ENCODE assay signal across 10 mouse cellular contexts in genomic region chr14:80846420-80847083, GRCm38 (mm10).
DNase-seq lines count a peak whose midpoint lies in the region; ATAC-seq and TF ChIP-seq lines count a peak whose summit lies in the region.
"Had no signal": no experiment of that assay in that cellular context is flagged by ENCODE, and none has a peak within 500 bp of the region (broad histone marks: within the 10 kb centered on the region; RNA-seq: fewer than 3 reads in every experiment).

No protein-coding gene starts in this region.

- no peak overlapping the region for H3K4me3 ChIP-seq in heart, embryonic 11.5 days (ENCODE audit: low read depth, low read length)
- peak overlapping the region; percentile 29; the same call in 1 of the 2 replicates for H3K4me3 ChIP-seq in forebrain, postnatal 0 days (ENCODE audit: low read depth, low read length)
- H3K4me3 ChIP-seq in midbrain, embryonic 16.5 days (ENCODE audit: low read depth, low read length) = peak overlapping the region; percentile 29
- H3K4me3 ChIP-seq: intestine, embryonic 15.5 days had no signal

- intact Hi-C loops in heart, postnatal 14 days (cut with DNase I) = no loop called here

- ATAC-seq in heart, embryonic 11.5 days (replicated peaks; ENCODE audit: insufficient number of reproducible peaks, low FRiP score, low TSS enrichment) = 0 out of 2 replicates have a peak, but pooled peaks have one; percentile 31
- ATAC-seq in forebrain, postnatal 0 days = peak; percentile 78
- ATAC-seq in midbrain, embryonic 16.5 days = peak; percentile 80
- no peak for ATAC-seq in CD4-positive, CD25-positive, alpha-beta regulatory T cell, adult 4 months
- ATAC-seq: intestine, embryonic 15.5 days; liver, postnatal 0 days had no signal

- no peak overlapping the region for H3K4me2 ChIP-seq in heart, embryonic 11.5 days
- H3K4me2 ChIP-seq in forebrain, postnatal 0 days (ENCODE audit: low read depth) = peak overlapping the region; percentile 50
- H3K4me2 ChIP-seq in midbrain, embryonic 16.5 days (ENCODE audit: low read length) = peak overlapping the region; percentile 57

- H3K4me1 ChIP-seq in heart, embryonic 11.5 days (ENCODE audit: control insufficient read depth, insufficient read depth, low read length) = no peaks in the 10 kb centered on the region
- H3K4me1 ChIP-seq in forebrain, postnatal 0 days (ENCODE audit: insufficient read depth) = peaks cover 8% of the 10 kb centered on the region; the same call in 1 of the 2 replicates
- peaks cover 11% of the 10 kb centered on the region for H3K4me1 ChIP-seq in midbrain, embryonic 16.5 days (ENCODE audit: control insufficient read depth, insufficient read depth, low read length)
- H3K4me1 ChIP-seq: intestine, embryonic 15.5 days had no signal

- 0 out of 2 replicates have a peak, but pooled peaks have one; percentile 25 for TF ChIP-seq CTCF in forebrain, postnatal 0 days (IDR thresholded peaks at IDR 0.05; ENCODE audit: low read depth)

- no peaks in the 10 kb centered on the region for H3K27me3 ChIP-seq in heart, embryonic 11.5 days (ENCODE audit: control insufficient read depth, insufficient read depth, low read length)
- no peaks in the 10 kb centered on the region for H3K27me3 ChIP-seq in forebrain, postnatal 0 days (ENCODE audit: insufficient read depth, low read length)
- no peaks in the 10 kb centered on the region for H3K27me3 ChIP-seq in midbrain, embryonic 16.5 days (ENCODE audit: control insufficient read depth, insufficient read depth, low read depth, low read length)
- H3K27me3 ChIP-seq: intestine, embryonic 15.5 days had no signal

- no peak for DNase-seq in heart, postnatal 14 days
- DNase-seq in cerebellum, adult 11 months = peak; percentile 4
- peak; percentile 40 for DNase-seq in forebrain, postnatal 0 days
- no peak for DNase-seq in heart, adult 9 months (ENCODE audit: low spot score in 2 of 2)
- DNase-seq in frontal cortex, postnatal 25 days (ENCODE audit: low spot score in 2 of 2) = no peak
- DNase-seq: liver, postnatal 0 days had no signal

- H3K27ac ChIP-seq in heart, embryonic 11.5 days (ENCODE audit: low read depth, low read length) = no peak overlapping the region
- H3K27ac ChIP-seq in forebrain, postnatal 0 days (ENCODE audit: low read depth, low read length) = peak overlapping the region; percentile 45; the same call in 1 of the 2 replicates
- peak overlapping the region; percentile 78 for H3K27ac ChIP-seq in midbrain, embryonic 16.5 days (ENCODE audit: low read length)
- H3K27ac ChIP-seq: intestine, embryonic 15.5 days had no signal

- H3K9me3 ChIP-seq in heart, embryonic 11.5 days (replicated peaks; ENCODE audit: control insufficient read depth, low read length) = no peaks in the 10 kb centered on the region
- H3K9me3 ChIP-seq in forebrain, postnatal 0 days (ENCODE audit: low read length) = no peaks in the 10 kb centered on the region
- no peaks in the 10 kb centered on the region for H3K9me3 ChIP-seq in midbrain, embryonic 16.5 days (replicated peaks; ENCODE audit: control insufficient read depth, low read length, poor library complexity, severe bottlenecking)
- H3K9me3 ChIP-seq: intestine, embryonic 15.5 days had no signal

- H3K36me3 ChIP-seq in heart, embryonic 11.5 days (ENCODE audit: control insufficient read depth, insufficient read depth, low read length) = no peaks in the 10 kb centered on the region
- no peaks in the 10 kb centered on the region for H3K36me3 ChIP-seq in forebrain, postnatal 0 days (ENCODE audit: insufficient read depth)
- H3K36me3 ChIP-seq in midbrain, embryonic 16.5 days (ENCODE audit: control insufficient read depth, insufficient read depth, low read length) = no peaks in the 10 kb centered on the region
- H3K36me3 ChIP-seq: intestine, embryonic 15.5 days had no signal

- WGBS in heart, embryonic 11.5 days (ENCODE audit: insufficient replicate concordance) = 85% methylated on average over 9 of the region's 9 CpGs
- WGBS in forebrain, postnatal 0 days = 49% methylated on average over 9 of the region's 9 CpGs
- 52% methylated on average over 9 of the region's 9 CpGs for WGBS in midbrain, embryonic 16.5 days

- H3K9ac ChIP-seq in heart, embryonic 11.5 days (ENCODE audit: low read depth, low read length) = no peak overlapping the region
- no peak overlapping the region for H3K9ac ChIP-seq in forebrain, postnatal 0 days
- peak overlapping the region; percentile 45; the same call in 1 of the 2 replicates for H3K9ac ChIP-seq in midbrain, embryonic 16.5 days (ENCODE audit: low read depth, low read length)
- H3K9ac ChIP-seq: intestine, embryonic 15.5 days; liver, postnatal 0 days had no signal

Comparison
In these comparisons a context has a peak if more than half of its experiments do, and no peak if none do; other contexts are left out.
1. DNase-seq: peak in cerebellum, adult 11 months (single experiment) and forebrain, postnatal 0 days (single experiment); none in heart, postnatal 14 days (0 of 2), heart, adult 9 months (0 of 2) and frontal cortex, postnatal 25 days (0 of 2).